Mouse (Mus musculus): Measurements from ENCODE around the gene Rnase4. TPM values are rescaled to one million over a fixed set of nuclear protein-coding genes. Genes with fewer than 3 reads are reported as not detected.

The Rnase4 gene
- polyA plus RNA-seq, 1 experiment from 2014 or later, result 11.1 TPM

- Histone ChIP-seq H3K9ac (replicated peaks; ENCODE audit: low read depth, low read length) (no peak overlapping the region), H3K4me2 (ENCODE audit: low read length) (no peak overlapping the region), H3K27me3 (replicated peaks; ENCODE audit: control insufficient read depth, insufficient read depth, low read length) (no peaks in the 10 kb centered on the region; the same call in 1 of the 2 replicates), H3K4me3 (replicated peaks; ENCODE audit: low read length) (no peak overlapping the region), H3K27ac (ENCODE audit: low read length) (no peak overlapping the region), H3K4me1 (replicated peaks; ENCODE audit: control insufficient read depth, insufficient read depth, low read length) (no peaks in the 10 kb centered on the region), H3K36me3 (ENCODE audit: control insufficient read depth, insufficient read depth) (no peaks in the 10 kb centered on the region), H3K9me3 (ENCODE audit: control insufficient read depth, low read length) (no peaks in the 10 kb centered on the region)
- 88% methylated on average over 5 of the region's 5 CpGs for WGBS
- ATAC-seq, result no peak
These were observed 30.1 kb upstream of the Rnase4 start for GRCm38 (mm10) chr14:51060761-51061160.

- Histone ChIP-seq H3K27ac (ENCODE audit: low read length) (no peak overlapping the region), H3K4me2 (ENCODE audit: low read length) (no peak overlapping the region), H3K27me3 (replicated peaks; ENCODE audit: control insufficient read depth, insufficient read depth, low read length) (no peaks in the 10 kb centered on the region), H3K4me3 (replicated peaks; ENCODE audit: low read length) (no peak overlapping the region), H3K9ac (replicated peaks; ENCODE audit: low read depth, low read length) (no peak overlapping the region), H3K36me3 (ENCODE audit: control insufficient read depth, insufficient read depth) (no peaks in the 10 kb centered on the region), H3K9me3 (ENCODE audit: control insufficient read depth, low read length) (no peaks in the 10 kb centered on the region), H3K4me1 (replicated peaks; ENCODE audit: control insufficient read depth, insufficient read depth, low read length) (peaks cover 4% of the 10 kb centered on the region)
- no peak for ATAC-seq
- 94% methylated on average over 5 of the region's 5 CpGs for WGBS
These were observed 21.9 kb upstream of the Rnase4 start for GRCm38 (mm10) chr14:51068956-51069355.

GRCm38 (mm10) chr14:51069617-51070016 lies 21.3 kb upstream of the Rnase4 start:
- Histone ChIP-seq H3K27ac (ENCODE audit: low read length) (no peak overlapping the region), H3K4me3 (replicated peaks; ENCODE audit: low read length) (no peak overlapping the region), H3K4me2 (ENCODE audit: low read length) (no peak overlapping the region), H3K36me3 (ENCODE audit: control insufficient read depth, insufficient read depth) (no peaks in the 10 kb centered on the region), H3K9ac (replicated peaks; ENCODE audit: low read depth, low read length) (no peak overlapping the region), H3K27me3 (replicated peaks; ENCODE audit: control insufficient read depth, insufficient read depth, low read length) (no peaks in the 10 kb centered on the region), H3K4me1 (replicated peaks; ENCODE audit: control insufficient read depth, insufficient read depth, low read length) (peaks cover 4% of the 10 kb centered on the region), H3K9me3 (ENCODE audit: control insufficient read depth, low read length) (no peaks in the 10 kb centered on the region)
- 89% methylated on average over 2 of the region's 2 CpGs for WGBS
- no peak for ATAC-seq

GRCm38 (mm10) chr14:51074335-51074734 lies 16.5 kb upstream of the Rnase4 start, which contains the start of gene Olfr750:
Gene Olfr750 (minus strand): TSS chr14:51074435.
- no peak within 1 kb of the TSS for H3K27ac ChIP-seq (ENCODE audit: low read length)
- no peaks in the 10 kb centered on the region for H3K4me1 ChIP-seq (replicated peaks; ENCODE audit: control insufficient read depth, insufficient read depth, low read length)
- H3K27me3 ChIP-seq (replicated peaks; ENCODE audit: control insufficient read depth, insufficient read depth, low read length), result no peaks in the 10 kb centered on the region
- H3K4me2 ChIP-seq (ENCODE audit: low read length), result no peak within 1 kb of the TSS
- ATAC-seq, result no peak
- no peak within 1 kb of the TSS for H3K9ac ChIP-seq (replicated peaks; ENCODE audit: low read depth, low read length)
- no peaks in the 10 kb centered on the region for H3K36me3 ChIP-seq (ENCODE audit: control insufficient read depth, insufficient read depth)
- no peaks in the 10 kb centered on the region for H3K9me3 ChIP-seq (ENCODE audit: control insufficient read depth, low read length)
- WGBS, result 87% methylated on average over 3 of the region's 3 CpGs
- H3K4me3 ChIP-seq (replicated peaks; ENCODE audit: low read length), result no peak within 1 kb of the TSS

GRCm38 (mm10) chr14:51079180-51079579 lies 11.7 kb upstream of the Rnase4 start:
- no peak for ATAC-seq
- H3K4me2 ChIP-seq (ENCODE audit: low read length), result no peak overlapping the region
- WGBS, result 88% methylated on average over 1 of the region's 1 CpGs

GRCm38 (mm10) chr14:51081035-51081434 lies 9.8 kb upstream of the Rnase4 start:
- peaks cover 9% of the 10 kb centered on the region for H3K4me1 ChIP-seq (replicated peaks; ENCODE audit: control insufficient read depth, insufficient read depth, low read length)
- no peaks in the 10 kb centered on the region for H3K36me3 ChIP-seq (ENCODE audit: control insufficient read depth, insufficient read depth)
- ATAC-seq, result no peak
- WGBS, result 89% methylated on average over 2 of the region's 2 CpGs
- H3K9me3 ChIP-seq (ENCODE audit: control insufficient read depth, low read length), result no peaks in the 10 kb centered on the region
- H3K27me3 ChIP-seq (replicated peaks; ENCODE audit: control insufficient read depth, insufficient read depth, low read length), result peaks cover 6% of the 10 kb centered on the region; the same call in 1 of the 2 replicates
- no peak overlapping the region for H3K27ac ChIP-seq (ENCODE audit: low read length)
- H3K4me2 ChIP-seq (ENCODE audit: low read length), result no peak overlapping the region
- no peak overlapping the region for H3K9ac ChIP-seq (replicated peaks; ENCODE audit: low read depth, low read length)
- H3K4me3 ChIP-seq (replicated peaks; ENCODE audit: low read length), result no peak overlapping the region

More at GRCm38 (mm10) chr14:51079180-51079579, 11.7 kb upstream of the Rnase4 start:
- H3K27me3 ChIP-seq (replicated peaks; ENCODE audit: control insufficient read depth, insufficient read depth, low read length), result peaks cover 6% of the 10 kb centered on the region; the same call in 1 of the 2 replicates
- no peak overlapping the region for H3K27ac ChIP-seq (ENCODE audit: low read length)
- no peak overlapping the region for H3K9ac ChIP-seq (replicated peaks; ENCODE audit: low read depth, low read length)
- no peaks in the 10 kb centered on the region for H3K36me3 ChIP-seq (ENCODE audit: control insufficient read depth, insufficient read depth)
- no peaks in the 10 kb centered on the region for H3K9me3 ChIP-seq (ENCODE audit: control insufficient read depth, low read length)
- H3K4me3 ChIP-seq (replicated peaks; ENCODE audit: low read length), result no peak overlapping the region
- H3K4me1 ChIP-seq (replicated peaks; ENCODE audit: control insufficient read depth, insufficient read depth, low read length), result peaks cover 9% of the 10 kb centered on the region

GRCm38 (mm10) chr14:51082599-51083581 lies 8.0 kb upstream of the Rnase4 start:
- peaks cover 6% of the 10 kb centered on the region; the same call in 1 of the 2 replicates for H3K27me3 ChIP-seq (replicated peaks; ENCODE audit: control insufficient read depth, insufficient read depth, low read length)
- peak; percentile 77 for ATAC-seq
- H3K4me3 ChIP-seq (replicated peaks; ENCODE audit: low read length), result peak overlapping the region; percentile 53
- peak overlapping the region; percentile 54 for H3K9ac ChIP-seq (replicated peaks; ENCODE audit: low read depth, low read length)
- WGBS, result 2% methylated on average over 40 of the region's 40 CpGs
- H3K4me2 ChIP-seq (ENCODE audit: low read length), result peak overlapping the region; percentile 77
- no peaks in the 10 kb centered on the region for H3K36me3 ChIP-seq (ENCODE audit: control insufficient read depth, insufficient read depth)
- H3K27ac ChIP-seq (ENCODE audit: low read length), result no peak overlapping the region
- H3K4me1 ChIP-seq (replicated peaks; ENCODE audit: control insufficient read depth, insufficient read depth, low read length), result peaks cover 9% of the 10 kb centered on the region
- no peaks in the 10 kb centered on the region for H3K9me3 ChIP-seq (ENCODE audit: control insufficient read depth, low read length)

- Histone ChIP-seq H3K4me2 (ENCODE audit: low read length) (peak overlapping the region; percentile 77), H3K9ac (replicated peaks; ENCODE audit: low read depth, low read length) (no peak overlapping the region), H3K36me3 (ENCODE audit: control insufficient read depth, insufficient read depth) (no peaks in the 10 kb centered on the region), H3K4me1 (replicated peaks; ENCODE audit: control insufficient read depth, insufficient read depth, low read length) (peaks cover 9% of the 10 kb centered on the region), H3K27ac (ENCODE audit: low read length) (no peak overlapping the region), H3K4me3 (replicated peaks; ENCODE audit: low read length) (peak overlapping the region; percentile 53), H3K27me3 (replicated peaks; ENCODE audit: control insufficient read depth, insufficient read depth, low read length) (peaks cover 6% of the 10 kb centered on the region; the same call in 1 of the 2 replicates), H3K9me3 (ENCODE audit: control insufficient read depth, low read length) (no peaks in the 10 kb centered on the region)
- WGBS, result 7% methylated on average over 7 of the region's 7 CpGs
- ATAC-seq, result no peak
These were observed 7.1 kb upstream of the Rnase4 start for GRCm38 (mm10) chr14:51083805-51084204.

- WGBS, result 87% methylated on average over 2 of the region's 2 CpGs
- no peak for ATAC-seq
- Histone ChIP-seq H3K36me3 (ENCODE audit: control insufficient read depth, insufficient read depth) (no peaks in the 10 kb centered on the region), H3K9ac (replicated peaks; ENCODE audit: low read depth, low read length) (no peak overlapping the region), H3K4me3 (replicated peaks; ENCODE audit: low read length) (no peak overlapping the region), H3K4me2 (ENCODE audit: low read length) (no peak overlapping the region), H3K4me1 (replicated peaks; ENCODE audit: control insufficient read depth, insufficient read depth, low read length) (peaks cover 9% of the 10 kb centered on the region), H3K27ac (ENCODE audit: low read length) (no peak overlapping the region), H3K27me3 (replicated peaks; ENCODE audit: control insufficient read depth, insufficient read depth, low read length) (peaks cover 6% of the 10 kb centered on the region; the same call in 1 of the 2 replicates), H3K9me3 (ENCODE audit: control insufficient read depth, low read length) (no peaks in the 10 kb centered on the region)
These were observed 5.8 kb upstream of the Rnase4 start for GRCm38 (mm10) chr14:51085086-51085485.
